Mouse (Mus musculus) megakaryocyte, embryonic 14.5 days (primary cell): ENCODE measurements around the gene Mef2b.

Experiments used
- FLI1 ChIP-seq: IDR thresholded peaks from 2 replicates; pipeline ENCODE4 v1.6.1; 2012; ENCODE audit warnings: low read length, inconsistent platforms, mixed read lengths
- GATA1 ChIP-seq: IDR thresholded peaks from 3 replicates; pipeline ENCODE4 v1.6.1; 2012; ENCODE audit warnings: mixed read lengths, low read length, inconsistent platforms, borderline replicate concordance

DNA sequence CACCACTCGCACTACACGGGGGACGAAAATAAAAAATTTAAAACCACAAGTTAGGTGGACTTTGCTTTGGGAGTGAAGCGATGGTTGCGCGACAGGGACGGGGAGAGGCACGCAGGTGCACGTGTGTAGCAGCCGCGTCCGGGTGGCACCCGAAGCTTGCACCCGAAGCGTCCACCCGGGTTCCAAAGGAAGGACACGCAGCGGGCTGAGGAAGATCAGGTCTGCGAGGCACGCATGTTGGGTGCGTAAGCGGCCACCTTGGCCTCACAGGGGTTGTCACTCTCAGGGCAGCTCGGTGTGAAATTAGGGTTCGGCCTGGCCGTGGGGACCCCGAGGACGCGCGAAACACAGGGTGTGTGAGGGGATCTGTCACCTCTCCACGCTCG lies 72.2 kb downstream of the Mef2b start:
- TF ChIP-seq GATA1, result no peak
- TF ChIP-seq FLI1, result no peak
